Mouse (Mus musculus) ES-Bruce4 (cell line): Measurements from ENCODE around the gene Dhdds.
A peak's percentile ranks its signal among the peaks of the same experiment; 100 is the strongest.

Source experiments
- CTCF ChIP-seq: IDR thresholded peaks from one replicate; pipeline ENCODE4 v1.8.1; 2011; ENCODE audit warnings: low read depth, low read length
- EP300 ChIP-seq: IDR thresholded peaks from 2 replicates; pipeline ENCODE4 v1.6.1; 2011; ENCODE audit warnings: low read depth, low read length; ENCODE audit not compliant: insufficient read depth
- POLR2A ChIP-seq: IDR thresholded peaks from one replicate; pipeline ENCODE4 v1.8.1; 2011; ENCODE audit warnings: low read length; ENCODE audit not compliant: insufficient read depth

- TF ChIP-seq CTCF (no peak), POLR2A (peak; percentile 5), EP300 (no peak)
These were observed 33.4 kb downstream of the Dhdds start for GRCm38 (mm10) chr4:133967138-133967865.
